Mouse (Mus musculus): ENCODE measurements around the gene Rpl3.

- TF ChIP-seq CTCF (IDR thresholded peaks at IDR 0.05; ENCODE audit: low read depth, low read length) = no peak
- no peak for TF ChIP-seq POLR2A (IDR thresholded peaks at IDR 0.05; ENCODE audit: extremely low read depth, insufficient read depth, low read length)
These were observed 39.8 kb upstream of the Rpl3 start for GRCm38 (mm10) chr15:80131421-80131820.

All from liver, adult 2 months (tissue).